Mouse (Mus musculus) liver, adult 2 months (tissue): ENCODE data around the gene Tet3.

Experiments used
- CTCF ChIP-seq: fragments of 200-500 bp; IDR thresholded peaks from 2 replicates; pipeline ENCODE4 v1.5.1; 2011; ENCODE audit warnings: low read depth, low read length, control low read depth
- POLR2A ChIP-seq: fragments of 200-500 bp; IDR thresholded peaks from 2 replicates; pipeline ENCODE4 v1.6.1; 2011; ENCODE audit warnings: low read length, control low read depth; ENCODE audit not compliant: insufficient read depth; ENCODE audit errors: extremely low read depth

GRCm38 (mm10) chr6:83396711-83397110 is 62.2 kb downstream of the Tet3 start:
- TF ChIP-seq POLR2A (no peak), CTCF (no peak)
